Mouse (Mus musculus): ENCODE data around the gene Mrps14. TPM values are rescaled to one million over a fixed set of nuclear protein-coding genes. Genes with fewer than 3 reads are reported as not detected.

Mrps14 gene
- polyA plus RNA-seq, 1 experiment from 2014 or later: 162 TPM

- peaks cover 68% of the 10 kb centered on the region for H3K36me3 ChIP-seq
- H3K4me1 ChIP-seq (replicated peaks): peaks cover 12% of the 10 kb centered on the region
- H3K4me3 ChIP-seq: no peak overlapping the region
- no peak overlapping the region for H3K9ac ChIP-seq
- no peak overlapping the region for H3K4me2 ChIP-seq
- ATAC-seq (ENCODE audit: low read depth): no peak
- H3K9me3 ChIP-seq: no peaks in the 10 kb centered on the region
- H3K27me3 ChIP-seq: no peaks in the 10 kb centered on the region
- H3K27ac ChIP-seq (replicated peaks): no peak overlapping the region
These were observed 10.5 kb downstream of the Mrps14 start for GRCm38 (mm10) chr1:160205486-160205885.

- 31% methylated on average over 2 of the region's 2 CpGs for WGBS
- Histone ChIP-seq H3K27me3 (no peaks in the 10 kb centered on the region), H3K4me3 (no peak overlapping the region), H3K9me3 (no peaks in the 10 kb centered on the region), H3K27ac (replicated peaks) (no peak overlapping the region), H3K9ac (no peak overlapping the region), H3K36me3 (peaks cover 32% of the 10 kb centered on the region), H3K4me1 (replicated peaks) (peaks cover 35% of the 10 kb centered on the region), H3K4me2 (peak overlapping the region; percentile 30; the same call in 1 of the 2 replicates)
- ATAC-seq (ENCODE audit: low read depth): no peak
These were observed 14.8 kb downstream of the Mrps14 start for GRCm38 (mm10) chr1:160209844-160210243.

- Histone ChIP-seq H3K9ac (peak overlapping the region; percentile 93), H3K9me3 (no peaks in the 10 kb centered on the region), H3K4me2 (peak overlapping the region; percentile 85), H3K4me3 (peak overlapping the region; percentile 79), H3K27me3 (no peaks in the 10 kb centered on the region), H3K27ac (replicated peaks) (no peak overlapping the region), H3K4me1 (replicated peaks) (peaks cover 35% of the 10 kb centered on the region), H3K36me3 (peaks cover 26% of the 10 kb centered on the region)
- ATAC-seq (ENCODE audit: low read depth): no peak
- 55% methylated on average over 3 of the region's 3 CpGs for WGBS
These were observed 15.6 kb downstream of the Mrps14 start for GRCm38 (mm10) chr1:160210566-160210965.

GRCm38 (mm10) chr1:160211597-160212122 is 16.6 kb downstream of the Mrps14 start:
- H3K27me3 ChIP-seq: no peaks in the 10 kb centered on the region
- peak overlapping the region; percentile 93 for H3K9ac ChIP-seq
- H3K4me2 ChIP-seq: peak overlapping the region; percentile 85
- peaks cover 15% of the 10 kb centered on the region for H3K36me3 ChIP-seq
- peak overlapping the region; percentile 79 for H3K4me3 ChIP-seq
- no peaks in the 10 kb centered on the region for H3K9me3 ChIP-seq
- ATAC-seq (ENCODE audit: low read depth): no peak
- H3K4me1 ChIP-seq (replicated peaks): peaks cover 35% of the 10 kb centered on the region
- H3K27ac ChIP-seq (replicated peaks): peak overlapping the region; percentile 95
- 1% methylated on average over 8 of the region's 8 CpGs for WGBS

GRCm38 (mm10) chr1:160212123-160212691 is 17.2 kb downstream of the Mrps14 start:
- H3K27ac ChIP-seq (replicated peaks): peak overlapping the region; percentile 95
- H3K9me3 ChIP-seq: no peaks in the 10 kb centered on the region
- peak overlapping the region; percentile 85 for H3K4me2 ChIP-seq
- no peaks in the 10 kb centered on the region for H3K27me3 ChIP-seq
- H3K9ac ChIP-seq: peak overlapping the region; percentile 93
- under 1% methylated on average over 43 of the region's 45 CpGs for WGBS
- ATAC-seq (ENCODE audit: low read depth): peak; percentile 76
- H3K4me1 ChIP-seq (replicated peaks): peaks cover 35% of the 10 kb centered on the region
- H3K36me3 ChIP-seq: peaks cover 11% of the 10 kb centered on the region
- peak overlapping the region; percentile 79 for H3K4me3 ChIP-seq

GRCm38 (mm10) chr1:160212703-160213669 is 18.0 kb downstream of the Mrps14 start, which contains the start of gene Cacybp:
TSS of gene Cacybp (minus strand) at chr1:160212875.
- Histone ChIP-seq H3K4me1 (replicated peaks) (peaks cover 35% of the 10 kb centered on the region), H3K36me3 (0 out of 2 replicates have a peak, but pooled peaks cover 3% of the 10 kb centered on the region), H3K27me3 (no peaks in the 10 kb centered on the region), H3K9me3 (no peaks in the 10 kb centered on the region), H3K4me2 (peak within 1 kb of the TSS; percentile 85), H3K4me3 (peak within 1 kb of the TSS; percentile 79), H3K27ac (replicated peaks) (peak within 1 kb of the TSS; percentile 99), H3K9ac (peak within 1 kb of the TSS; percentile 93)
- ATAC-seq (ENCODE audit: low read depth): peak; percentile 97
- WGBS: under 1% methylated on average over 76 of the region's 76 CpGs

- no peaks in the 10 kb centered on the region for H3K27me3 ChIP-seq
- peaks cover 35% of the 10 kb centered on the region for H3K4me1 ChIP-seq (replicated peaks)
- H3K9ac ChIP-seq: peak overlapping the region; percentile 86
- H3K9me3 ChIP-seq: no peaks in the 10 kb centered on the region
- H3K36me3 ChIP-seq: no peaks in the 10 kb centered on the region
- H3K4me3 ChIP-seq: no peak overlapping the region
- no peak for ATAC-seq (ENCODE audit: low read depth)
- WGBS: 52% methylated on average over 7 of the region's 7 CpGs
- peak overlapping the region; percentile 77 for H3K4me2 ChIP-seq
- H3K27ac ChIP-seq (replicated peaks): peak overlapping the region; percentile 99; the same call in 1 of the 2 replicates
These were observed 19.2 kb downstream of the Mrps14 start for GRCm38 (mm10) chr1:160214171-160214570.

- no peaks in the 10 kb centered on the region for H3K27me3 ChIP-seq
- H3K4me2 ChIP-seq: no peak overlapping the region
- 95% methylated on average over 3 of the region's 3 CpGs for WGBS
- no peaks in the 10 kb centered on the region for H3K9me3 ChIP-seq
- no peaks in the 10 kb centered on the region for H3K36me3 ChIP-seq
- ATAC-seq (ENCODE audit: low read depth): no peak
- peaks cover 10% of the 10 kb centered on the region for H3K4me1 ChIP-seq (replicated peaks)
- no peak overlapping the region for H3K9ac ChIP-seq
- no peak overlapping the region for H3K27ac ChIP-seq (replicated peaks)
- H3K4me3 ChIP-seq: no peak overlapping the region
These were observed 22.9 kb downstream of the Mrps14 start for GRCm38 (mm10) chr1:160217898-160218297.

- Histone ChIP-seq H3K4me3 (no peak overlapping the region), H3K9me3 (no peaks in the 10 kb centered on the region), H3K36me3 (peaks cover 6% of the 10 kb centered on the region; the same call in 1 of the 2 replicates), H3K4me1 (replicated peaks) (no peaks in the 10 kb centered on the region), H3K27me3 (no peaks in the 10 kb centered on the region), H3K4me2 (no peak overlapping the region), H3K27ac (replicated peaks) (no peak overlapping the region), H3K9ac (no peak overlapping the region)
- WGBS: 76% methylated on average over 2 of the region's 2 CpGs
- ATAC-seq (ENCODE audit: low read depth): no peak
These were observed 29.1 kb downstream of the Mrps14 start for GRCm38 (mm10) chr1:160224093-160224492.

GRCm38 (mm10) chr1:160227196-160227595 is 32.2 kb downstream of the Mrps14 start:
- H3K4me2 ChIP-seq: no peak overlapping the region
- H3K36me3 ChIP-seq: peaks cover 6% of the 10 kb centered on the region; the same call in 1 of the 2 replicates
- no peaks in the 10 kb centered on the region for H3K9me3 ChIP-seq
- 94% methylated on average over 4 of the region's 4 CpGs for WGBS
- H3K4me1 ChIP-seq (replicated peaks): no peaks in the 10 kb centered on the region
- H3K27ac ChIP-seq (replicated peaks): no peak overlapping the region
- no peak overlapping the region for H3K9ac ChIP-seq
- H3K4me3 ChIP-seq: no peak overlapping the region
- H3K27me3 ChIP-seq: no peaks in the 10 kb centered on the region
- ATAC-seq (ENCODE audit: low read depth): no peak

- Histone ChIP-seq H3K9ac (no peak overlapping the region), H3K4me2 (no peak overlapping the region), H3K36me3 (peaks cover 6% of the 10 kb centered on the region; the same call in 1 of the 2 replicates), H3K4me1 (replicated peaks) (no peaks in the 10 kb centered on the region), H3K4me3 (no peak overlapping the region), H3K27me3 (no peaks in the 10 kb centered on the region), H3K27ac (replicated peaks) (no peak overlapping the region), H3K9me3 (no peaks in the 10 kb centered on the region)
- no peak for ATAC-seq (ENCODE audit: low read depth)
These were observed 32.8 kb downstream of the Mrps14 start for GRCm38 (mm10) chr1:160227850-160228249.

GRCm38 (mm10) chr1:160231013-160231412 is 36.0 kb downstream of the Mrps14 start:
- Histone ChIP-seq H3K4me3 (no peak overlapping the region), H3K36me3 (no peaks in the 10 kb centered on the region), H3K9me3 (no peaks in the 10 kb centered on the region), H3K27me3 (no peaks in the 10 kb centered on the region), H3K9ac (no peak overlapping the region), H3K4me2 (no peak overlapping the region), H3K4me1 (replicated peaks) (no peaks in the 10 kb centered on the region), H3K27ac (replicated peaks) (no peak overlapping the region)
- no peak for ATAC-seq (ENCODE audit: low read depth)
- 53% methylated on average over 4 of the region's 4 CpGs for WGBS

All from neural tube, embryonic 13.5 days (tissue).